Mouse (Mus musculus): ENCODE measurements around the gene Ptprh. TPM values are rescaled to one million over a fixed set of nuclear protein-coding genes. Genes with fewer than 3 reads are reported as not detected.

The Ptprh gene
- total RNA-seq, 4 experiments from 2014 or later = not detected

- DNase-seq (ENCODE audit: low spot score in 2 of 2) = peak; percentile 32 to 34
These were observed 101.3 kb downstream of the Ptprh start for GRCm38 (mm10) chr7:4502421-4503090.

- DNase-seq (ENCODE audit: low spot score in 2 of 2) = peak; percentile 89 to 90
These were observed 102.1 kb downstream of the Ptprh start, which contains the start of gene Ppp1r12c for GRCm38 (mm10) chr7:4501558-4502397. Ppp1r12c (minus strand) TSS chr7:4501680.

- DNase-seq (ENCODE audit: low spot score in 2 of 2) = peak in 1 of 2 experiments; percentile 33
These were observed 102.9 kb downstream of the Ptprh start for GRCm38 (mm10) chr7:4500892-4501471.

- no peak for DNase-seq (ENCODE audit: low spot score in 2 of 2)
These were observed 104.8 kb downstream of the Ptprh start for GRCm38 (mm10) chr7:4499034-4499433.

Small RNA genes lying within 50 kb of the gene (microRNA-seq; reads per million reads assigned to microRNA genes)
- not detected for gene Gm23577

Other genes starting within 250 kb of the Ptprh start
- under 1 TPM in 1 of 4 experiments, not detected in 3; 0.34 TPM for gene Gp6, start 206.3 kb downstream of the Ptprh start, total RNA-seq (2022)
- 10 to 100 TPM; 12.2 to 17.6 (median 14.3) TPM for gene Rdh13, start 158.4 kb downstream of the Ptprh start, total RNA-seq (2022)
- gene Eps8l1, start 143.4 kb downstream of the Ptprh start, total RNA-seq (2022) = 1 to 10 TPM in 3 of 4 experiments, under 1 TPM in 1; 0.67 to 3.4 (median 2.3) TPM
- gene Ppp1r12c, start 102.4 kb downstream of the Ptprh start, total RNA-seq (2022) = 10 to 100 TPM; 11.6 to 17.2 (median 16.7) TPM
- 100 to 1,000 TPM; 464 to 544 (median 482) TPM for gene Tnnt1, start 87.7 kb downstream of the Ptprh start, total RNA-seq (2022)
- 1 to 10 TPM; 1.8 to 3.0 (median 2.3) TPM for gene Tnni3, start 79.8 kb downstream of the Ptprh start, total RNA-seq (2022)
- under 1 TPM in 1 of 4 experiments, not detected in 3; 0.13 TPM for gene Dnaaf3, start 71.6 kb downstream of the Ptprh start, total RNA-seq (2022)
- under 1 TPM in 1 of 4 experiments, not detected in 3; 0.15 TPM for gene Syt5, start 56.5 kb downstream of the Ptprh start, total RNA-seq (2022)
- gene Tmem86b, start 27.4 kb upstream of the Ptprh start, total RNA-seq (2022) = 1 to 10 TPM; 1.4 to 2.3 (median 2.0) TPM
- 10 to 100 TPM; 48.2 to 53.4 (median 49.4) TPM for gene Ppp6r1, start 55.0 kb upstream of the Ptprh start, total RNA-seq (2022)
- gene Hspbp1, start 81.0 kb upstream of the Ptprh start, total RNA-seq (2022) = 10 to 100 TPM; 23.4 to 28.8 (median 24.4) TPM
- under 1 TPM; 0.13 to 0.49 (median 0.39) TPM for gene Brsk1, start 86.6 kb upstream of the Ptprh start, total RNA-seq (2022)
- gene Tmem150b, start 121.2 kb upstream of the Ptprh start, total RNA-seq (2022) = not detected
- 1 to 10 TPM; 3.5 to 5.2 (median 4.8) TPM for gene Kmt5c, start 136.1 kb upstream of the Ptprh start, total RNA-seq (2022)
- not detected for gene Cox6b2, start 149.1 kb upstream of the Ptprh start, total RNA-seq (2022)
- not detected for gene Fam71e2, start 167.3 kb upstream of the Ptprh start, total RNA-seq (2022)
- gene Il11, start 178.8 kb upstream of the Ptprh start, total RNA-seq (2022) = not detected
- gene Tmem190, start 178.9 kb upstream of the Ptprh start, total RNA-seq (2022) = not detected
- gene Tmem238, start 185.6 kb upstream of the Ptprh start, total RNA-seq (2022) = 10 to 100 TPM in 1 of 4 experiments, 1 to 10 TPM in 3; 6.0 to 12.3 (median 7.4) TPM
- gene Rpl28, start 188.8 kb upstream of the Ptprh start, total RNA-seq (2022) = 100 to 1,000 TPM; 347 to 558 (median 433) TPM
- gene Ube2s, start 208.5 kb upstream of the Ptprh start, total RNA-seq (2022) = 100 to 1,000 TPM in 1 of 4 experiments, 10 to 100 TPM in 3; 92.3 to 102 (median 95.8) TPM
- gene Shisa7, start 240.7 kb upstream of the Ptprh start, total RNA-seq (2022) = not detected